Mouse (Mus musculus): ENCODE results near the gene Pou3f3. TPM values are rescaled to one million over a fixed set of nuclear protein-coding genes. Genes with fewer than 3 reads are reported as not detected.
A peak's percentile ranks its signal among the peaks of the same experiment; 100 is the strongest.

Pou3f3 gene
- polyA plus RNA-seq, 1 experiment from 2014 or later, result 0.01 TPM

DNA sequence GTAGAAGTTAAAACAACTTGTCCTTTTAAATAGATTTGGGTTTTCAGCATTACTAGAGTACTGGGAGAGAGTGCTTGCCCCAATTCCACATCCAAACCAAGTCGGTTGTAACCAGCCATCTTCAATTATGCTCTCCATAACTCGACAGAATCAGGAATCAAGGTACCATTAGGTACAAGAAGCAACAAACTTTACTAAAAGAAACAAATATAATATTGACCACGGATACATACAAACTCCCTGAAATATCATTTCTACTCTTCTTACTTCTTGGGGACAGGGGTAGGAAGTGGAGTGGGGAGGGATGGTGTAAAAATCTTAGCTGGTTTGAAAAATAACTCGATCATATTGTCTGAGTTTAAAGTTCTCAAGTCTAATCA, 16.7 kb downstream of the Pou3f3 start:
- no peak overlapping the region for H3K4me3 ChIP-seq (replicated peaks)
- H3K27me3 ChIP-seq, result peaks cover 97% of the 10 kb centered on the region
- DNase-seq (no peak), ATAC-seq (ENCODE audit: low read depth) (no peak)
- H3K36me3 ChIP-seq, result no peaks in the 10 kb centered on the region
- H3K4me2 ChIP-seq, result no peak overlapping the region
- no peaks in the 10 kb centered on the region for H3K9me3 ChIP-seq (replicated peaks)
- H3K4me1 ChIP-seq (replicated peaks), result peaks cover 13% of the 10 kb centered on the region
- WGBS (ENCODE audit: insufficient replicate concordance), result 5% methylated on average over 4 of the region's 4 CpGs
- H3K27ac ChIP-seq, result no peak overlapping the region
- no peak overlapping the region for H3K9ac ChIP-seq

- ATAC-seq (ENCODE audit: low read depth) (no peak), DNase-seq (no peak)
- H3K4me3 ChIP-seq (replicated peaks), result peak overlapping the region; percentile 39
- peaks cover 95% of the 10 kb centered on the region for H3K27me3 ChIP-seq
- peak overlapping the region; percentile 53 for H3K4me2 ChIP-seq
- no peaks in the 10 kb centered on the region for H3K9me3 ChIP-seq (replicated peaks)
- no peak overlapping the region for H3K9ac ChIP-seq
- no peak overlapping the region for H3K27ac ChIP-seq
- 1% methylated on average over 46 of the region's 46 CpGs for WGBS (ENCODE audit: insufficient replicate concordance)
- peaks cover 13% of the 10 kb centered on the region for H3K4me1 ChIP-seq (replicated peaks)
- H3K36me3 ChIP-seq, result no peaks in the 10 kb centered on the region
These were observed 17.8 kb downstream of the Pou3f3 start for GRCm38 (mm10) chr1:42713104-42713932.

DNA sequence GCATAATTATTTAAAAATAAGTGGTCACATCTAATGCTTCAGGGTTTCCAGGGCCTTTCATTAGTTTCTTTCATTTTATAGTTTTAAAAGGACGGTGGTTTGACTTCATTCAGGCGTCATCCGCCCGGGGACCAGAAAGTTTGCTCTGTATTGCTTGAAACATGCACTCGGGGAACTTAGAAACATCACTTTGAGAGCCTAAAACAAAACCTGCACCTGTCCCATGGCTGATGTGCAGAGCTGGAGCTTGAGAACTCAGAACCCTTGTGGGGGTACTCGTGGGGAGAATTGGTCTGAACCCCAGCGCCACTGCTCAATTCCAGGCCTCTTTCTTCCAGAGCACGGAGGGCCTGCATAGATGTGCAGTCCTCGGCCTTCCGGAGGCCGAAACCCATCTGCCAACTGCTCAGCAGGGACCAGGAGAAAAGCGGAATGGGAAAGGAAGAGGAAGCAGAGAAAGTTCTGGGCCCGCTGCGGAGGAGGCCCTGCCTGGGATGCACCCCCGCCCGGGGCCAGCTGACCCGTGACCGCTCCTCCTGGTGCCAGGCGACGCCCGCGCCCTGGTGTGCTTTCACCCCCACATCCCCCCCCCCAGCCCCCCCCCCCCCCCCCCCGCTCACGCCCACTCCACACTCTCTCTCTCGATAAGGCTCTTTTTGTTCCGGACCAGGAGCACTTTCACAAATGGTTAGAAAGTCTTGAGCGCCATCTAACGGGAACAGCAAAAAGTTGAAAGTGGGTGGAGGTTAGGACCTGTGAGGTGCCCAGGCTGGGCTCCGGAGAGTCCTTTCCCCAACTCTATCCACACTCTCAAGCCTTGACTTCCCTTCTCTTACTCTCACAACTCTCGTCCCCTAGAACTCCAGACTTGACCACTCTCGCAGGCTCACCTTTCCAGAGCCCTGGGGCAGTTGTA, 18.7 kb downstream of the Pou3f3 start:
- no peak for ATAC-seq (ENCODE audit: low read depth)
- Histone ChIP-seq H3K36me3 (no peaks in the 10 kb centered on the region), H3K27ac (no peak overlapping the region), H3K4me1 (replicated peaks) (peaks cover 13% of the 10 kb centered on the region), H3K4me3 (replicated peaks) (peak overlapping the region; percentile 39), H3K9ac (no peak overlapping the region), H3K27me3 (peaks cover 95% of the 10 kb centered on the region), H3K9me3 (replicated peaks) (no peaks in the 10 kb centered on the region), H3K4me2 (peak overlapping the region; percentile 53)
- 2% methylated on average over 24 of the region's 31 CpGs for WGBS (ENCODE audit: insufficient replicate concordance)
- DNase-seq, result no peak

GRCm38 (mm10) chr1:42718549-42718948, 23.0 kb downstream of the Pou3f3 start:
- peaks cover 63% of the 10 kb centered on the region for H3K27me3 ChIP-seq
- no peaks in the 10 kb centered on the region for H3K9me3 ChIP-seq (replicated peaks)
- no peak for ATAC-seq (ENCODE audit: low read depth)
- no peak overlapping the region for H3K9ac ChIP-seq
- no peak overlapping the region for H3K27ac ChIP-seq
- no peak for DNase-seq
- H3K4me3 ChIP-seq (replicated peaks), result no peak overlapping the region
- 18% methylated on average over 5 of the region's 5 CpGs for WGBS (ENCODE audit: insufficient replicate concordance)
- H3K4me2 ChIP-seq, result no peak overlapping the region
- H3K36me3 ChIP-seq, result no peaks in the 10 kb centered on the region
- H3K4me1 ChIP-seq (replicated peaks), result peaks cover 6% of the 10 kb centered on the region; the same call in 1 of the 2 replicates

DNA sequence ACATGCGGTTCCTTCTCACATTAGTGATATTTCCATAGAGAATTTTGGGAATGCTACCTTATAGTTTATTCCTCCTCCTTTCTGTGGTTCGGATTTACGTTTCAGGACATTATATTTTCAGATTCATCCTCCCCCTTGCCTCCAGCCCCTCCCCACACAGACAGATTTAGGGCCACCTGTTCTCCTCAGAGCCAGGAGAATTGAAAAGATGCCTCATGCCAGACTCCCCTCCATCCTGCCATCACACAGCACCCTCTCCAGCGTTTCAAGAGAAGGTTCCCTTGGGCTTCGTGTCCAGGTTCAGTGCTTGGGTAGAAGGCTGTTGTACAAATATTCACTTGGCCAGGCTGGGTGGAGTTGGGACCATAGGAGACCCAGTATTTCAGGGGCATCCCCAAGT, 25.8 kb downstream of the Pou3f3 start:
- Histone ChIP-seq H3K9ac (no peak overlapping the region), H3K27ac (no peak overlapping the region), H3K27me3 (peaks cover 35% of the 10 kb centered on the region), H3K4me3 (replicated peaks) (no peak overlapping the region), H3K9me3 (replicated peaks) (no peaks in the 10 kb centered on the region), H3K4me2 (no peak overlapping the region), H3K4me1 (replicated peaks) (no peaks in the 10 kb centered on the region), H3K36me3 (no peaks in the 10 kb centered on the region)
- ATAC-seq (ENCODE audit: low read depth) (no peak), DNase-seq (no peak)
- 42% methylated on average over 5 of the region's 5 CpGs for WGBS (ENCODE audit: insufficient replicate concordance)

GRCm38 (mm10) chr1:42723769-42724300, 28.3 kb downstream of the Pou3f3 start:
- H3K9ac ChIP-seq, result no peak overlapping the region
- no peaks in the 10 kb centered on the region for H3K9me3 ChIP-seq (replicated peaks)
- H3K4me1 ChIP-seq (replicated peaks), result no peaks in the 10 kb centered on the region
- no peak overlapping the region for H3K4me3 ChIP-seq (replicated peaks)
- DNase-seq (no peak), ATAC-seq (ENCODE audit: low read depth) (no peak)
- no peak overlapping the region for H3K27ac ChIP-seq
- WGBS (ENCODE audit: insufficient replicate concordance), result 58% methylated on average over 1 of the region's 1 CpGs
- no peak overlapping the region for H3K4me2 ChIP-seq
- H3K36me3 ChIP-seq, result no peaks in the 10 kb centered on the region
- H3K27me3 ChIP-seq, result peaks cover 15% of the 10 kb centered on the region

GRCm38 (mm10) chr1:42724881-42725280, 29.3 kb downstream of the Pou3f3 start:
- H3K27me3 ChIP-seq, result peaks cover 5% of the 10 kb centered on the region; the same call in 1 of the 2 replicates
- DNase-seq (no peak), ATAC-seq (ENCODE audit: low read depth) (no peak)
- no peak overlapping the region for H3K9ac ChIP-seq
- H3K4me1 ChIP-seq (replicated peaks), result no peaks in the 10 kb centered on the region
- H3K36me3 ChIP-seq, result no peaks in the 10 kb centered on the region
- WGBS (ENCODE audit: insufficient replicate concordance), result 68% methylated on average over 2 of the region's 2 CpGs
- no peak overlapping the region for H3K27ac ChIP-seq
- H3K4me3 ChIP-seq (replicated peaks), result no peak overlapping the region
- no peaks in the 10 kb centered on the region for H3K9me3 ChIP-seq (replicated peaks)
- H3K4me2 ChIP-seq, result no peak overlapping the region

DNA sequence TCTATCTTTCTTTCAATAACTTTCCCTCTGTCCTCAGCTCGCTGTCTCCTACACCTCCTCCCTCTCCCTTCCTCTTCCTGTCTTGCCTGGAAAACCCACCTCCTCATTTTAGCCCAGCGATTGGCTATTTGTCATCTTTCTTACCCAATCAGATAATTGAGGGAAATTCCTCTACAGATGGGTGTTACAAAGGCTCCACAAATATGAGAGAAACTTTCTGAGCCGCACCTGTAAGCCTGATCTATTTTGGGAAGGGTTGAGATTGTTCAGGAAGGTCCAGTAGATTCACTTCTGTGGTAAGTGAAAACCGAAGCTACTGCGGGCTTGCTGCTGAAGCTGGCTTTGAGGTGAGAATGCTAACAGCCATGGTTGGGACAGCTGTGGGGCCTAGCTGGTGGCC, 31.6 kb downstream of the Pou3f3 start:
- no peak overlapping the region for H3K4me3 ChIP-seq (replicated peaks)
- DNase-seq (no peak), ATAC-seq (ENCODE audit: low read depth) (no peak)
- no peak overlapping the region for H3K4me2 ChIP-seq
- H3K4me1 ChIP-seq (replicated peaks), result no peaks in the 10 kb centered on the region
- H3K9ac ChIP-seq, result no peak overlapping the region
- H3K27me3 ChIP-seq, result no peaks in the 10 kb centered on the region
- no peak overlapping the region for H3K27ac ChIP-seq
- 61% methylated on average over 5 of the region's 5 CpGs for WGBS (ENCODE audit: insufficient replicate concordance)
- no peaks in the 10 kb centered on the region for H3K9me3 ChIP-seq (replicated peaks)
- no peaks in the 10 kb centered on the region for H3K36me3 ChIP-seq

- no peak overlapping the region for H3K4me2 ChIP-seq
- H3K36me3 ChIP-seq, result no peaks in the 10 kb centered on the region
- no peaks in the 10 kb centered on the region for H3K27me3 ChIP-seq
- H3K4me3 ChIP-seq (replicated peaks), result no peak overlapping the region
- H3K9ac ChIP-seq, result no peak overlapping the region
- H3K9me3 ChIP-seq (replicated peaks), result no peaks in the 10 kb centered on the region
- no peak for DNase-seq
- ATAC-seq (ENCODE audit: low read depth), result no peak
- H3K4me1 ChIP-seq (replicated peaks), result no peaks in the 10 kb centered on the region
- 67% methylated on average over 7 of the region's 7 CpGs for WGBS (ENCODE audit: insufficient replicate concordance)
- H3K27ac ChIP-seq, result no peak overlapping the region
These were observed 32.1 kb downstream of the Pou3f3 start for GRCm38 (mm10) chr1:42727676-42728075.

GRCm38 (mm10) chr1:42741383-42742241, 46.0 kb downstream of the Pou3f3 start:
- ATAC-seq (ENCODE audit: low read depth), result no peak

DNA sequence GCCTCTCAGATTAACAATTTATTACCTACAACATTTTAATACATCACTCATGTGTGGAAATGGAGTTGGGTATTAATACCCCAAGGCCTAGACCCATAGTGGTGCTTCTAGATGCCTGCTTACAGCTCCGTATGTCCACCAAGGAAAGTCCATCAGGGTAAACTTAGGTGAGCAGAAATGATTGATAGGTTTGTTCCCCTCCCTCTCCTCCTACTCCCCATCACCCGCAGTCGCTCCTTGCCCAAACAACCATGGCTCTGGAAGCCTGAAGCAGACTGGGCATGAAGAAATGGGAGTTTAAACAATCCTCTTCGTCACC, 46.6 kb downstream of the Pou3f3 start:
- no peak for ATAC-seq (ENCODE audit: low read depth)
- no peak overlapping the region for H3K9ac ChIP-seq
- no peaks in the 10 kb centered on the region for H3K9me3 ChIP-seq (replicated peaks)
- no peaks in the 10 kb centered on the region for H3K4me1 ChIP-seq (replicated peaks)
- no peak overlapping the region for H3K4me2 ChIP-seq
- no peaks in the 10 kb centered on the region for H3K36me3 ChIP-seq
- no peak overlapping the region for H3K27ac ChIP-seq
- H3K27me3 ChIP-seq, result no peaks in the 10 kb centered on the region
- no peak overlapping the region for H3K4me3 ChIP-seq (replicated peaks)
- 70% methylated on average over 4 of the region's 4 CpGs for WGBS (ENCODE audit: insufficient replicate concordance)
- DNase-seq, result no peak

More at GRCm38 (mm10) chr1:42741383-42742241, 46.0 kb downstream of the Pou3f3 start:
- 63% methylated on average over 16 of the region's 16 CpGs for WGBS (ENCODE audit: insufficient replicate concordance)
- Histone ChIP-seq H3K9ac (no peak overlapping the region), H3K4me1 (replicated peaks) (no peaks in the 10 kb centered on the region), H3K27ac (no peak overlapping the region), H3K27me3 (no peaks in the 10 kb centered on the region), H3K9me3 (replicated peaks) (no peaks in the 10 kb centered on the region), H3K4me3 (replicated peaks) (no peak overlapping the region), H3K4me2 (no peak overlapping the region), H3K36me3 (no peaks in the 10 kb centered on the region)
- no peak for DNase-seq

Measured in liver, embryonic 13.5 days (tissue).